Mouse (Mus musculus): ENCODE results near the gene Ddx31. TPM values are rescaled to one million over a fixed set of nuclear protein-coding genes. Genes with fewer than 3 reads are reported as not detected.

The Ddx31 gene
- 7.5 and 7.7 TPM in 2 replicates for polyA plus RNA-seq (2015; fragmentation: Nextera tagmentation; extraction: Ambion mirVana)

GRCm38 (mm10) chr2:28840222-28840951, at the start of gene Ddx31, which contains the start of gene Gtf3c4:
Ddx31 (plus strand) TSS chr2:28840406.
Gtf3c4 (minus strand) TSS chr2:28840360.
- DNase-seq (peak; percentile 85), ATAC-seq (ENCODE audit: low read depth) (peak; percentile 90)
- Histone ChIP-seq H3K9me3 (replicated peaks) (no peaks in the 10 kb centered on the region), H3K4me2 (peak within 1 kb of the TSS; percentile 97), H3K9ac (peak within 1 kb of the TSS; percentile 96), H3K4me1 (replicated peaks) (peaks cover 58% of the 10 kb centered on the region), H3K36me3 (peaks cover 15% of the 10 kb centered on the region), H3K4me3 (replicated peaks) (peak within 1 kb of the TSS; percentile 96), H3K27me3 (no peaks in the 10 kb centered on the region), H3K27ac (peak within 1 kb of the TSS; percentile 85)
- under 1% methylated on average over 63 of the region's 63 CpGs for WGBS (ENCODE audit: insufficient replicate concordance)

DNA sequence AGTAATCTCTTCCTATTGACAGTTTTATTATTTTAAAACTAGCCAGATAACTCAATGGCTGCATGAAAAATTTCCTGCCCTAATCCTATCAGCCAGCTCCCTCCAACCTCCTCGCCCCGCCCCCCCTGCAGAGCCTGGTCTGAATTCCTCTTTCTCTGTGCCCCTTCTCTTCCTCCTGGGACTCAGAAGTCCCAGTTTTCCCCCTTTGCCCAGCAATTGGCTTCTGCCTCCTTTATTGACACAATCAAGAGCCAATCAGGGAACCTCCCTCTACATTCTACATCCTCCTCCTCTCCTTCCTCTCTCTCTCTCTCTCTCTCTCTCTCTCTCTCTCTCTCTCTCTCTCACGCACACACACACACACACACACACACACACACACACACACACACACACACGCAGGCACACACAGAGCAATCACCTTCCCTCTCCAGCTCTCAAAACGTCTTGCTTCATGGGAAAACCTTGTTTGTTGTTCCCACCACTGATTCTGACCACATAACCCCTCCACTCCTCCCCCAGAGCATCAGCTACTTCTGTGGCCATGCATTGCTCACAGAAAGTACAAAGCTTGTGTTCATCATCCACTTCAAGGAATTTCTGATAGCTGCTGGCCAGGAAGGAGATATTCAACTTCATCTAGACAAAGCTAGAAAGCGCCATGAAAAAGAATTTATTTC, 47.1 kb upstream of the Ddx31 start:
- Histone ChIP-seq H3K4me1 (replicated peaks) (0 out of 2 replicates have a peak, but pooled peaks cover 7% of the 10 kb centered on the region), H3K27ac (0 out of 2 replicates have a peak overlapping the region, but pooled peaks have one; percentile 6), H3K9me3 (replicated peaks) (no peaks in the 10 kb centered on the region), H3K4me2 (no peak overlapping the region), H3K4me3 (replicated peaks) (no peak overlapping the region), H3K9ac (no peak overlapping the region), H3K27me3 (no peaks in the 10 kb centered on the region), H3K36me3 (no peaks in the 10 kb centered on the region)
- WGBS (ENCODE audit: insufficient replicate concordance) = 29% methylated on average over 5 of the region's 6 CpGs
- ATAC-seq (ENCODE audit: low read depth) (no peak), DNase-seq (no peak)

DNA sequence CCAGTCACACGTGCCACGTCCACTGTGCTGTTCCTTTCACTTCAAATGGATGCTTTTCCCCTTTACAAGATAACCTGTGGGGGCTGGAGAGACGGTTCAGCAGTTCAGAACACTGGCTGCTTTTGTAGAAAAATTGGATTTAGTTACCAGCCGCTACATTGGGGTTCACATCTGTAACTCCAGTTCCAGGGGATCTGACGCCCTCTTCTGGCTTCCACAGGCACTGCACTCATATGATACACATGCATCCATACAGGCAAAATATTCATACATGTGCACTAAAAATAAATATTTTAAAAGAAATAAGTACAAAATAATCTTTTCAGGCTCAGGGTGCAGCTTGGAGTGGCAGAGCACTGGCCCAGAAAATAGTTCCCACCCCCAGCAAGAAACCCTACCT, 45.6 kb upstream of the Ddx31 start:
- H3K9ac ChIP-seq = no peak overlapping the region
- H3K4me1 ChIP-seq (replicated peaks) = 0 out of 2 replicates have a peak, but pooled peaks cover 7% of the 10 kb centered on the region
- WGBS (ENCODE audit: insufficient replicate concordance) = 63% methylated on average over 5 of the region's 5 CpGs
- no peaks in the 10 kb centered on the region for H3K27me3 ChIP-seq
- no peak for ATAC-seq (ENCODE audit: low read depth)
- H3K4me3 ChIP-seq (replicated peaks) = no peak overlapping the region
- H3K4me2 ChIP-seq = no peak overlapping the region
- DNase-seq = no peak
- no peak overlapping the region for H3K27ac ChIP-seq
- no peaks in the 10 kb centered on the region for H3K9me3 ChIP-seq (replicated peaks)
- no peaks in the 10 kb centered on the region for H3K36me3 ChIP-seq

GRCm38 (mm10) chr2:28796298-28796697, 43.9 kb upstream of the Ddx31 start:
- no peak for ATAC-seq (ENCODE audit: low read depth)
- no peak for DNase-seq
- no peaks in the 10 kb centered on the region for H3K36me3 ChIP-seq
- no peaks in the 10 kb centered on the region for H3K9me3 ChIP-seq (replicated peaks)
- 0 out of 2 replicates have a peak, but pooled peaks cover 7% of the 10 kb centered on the region for H3K4me1 ChIP-seq (replicated peaks)
- 21% methylated on average over 8 of the region's 8 CpGs for WGBS (ENCODE audit: insufficient replicate concordance)
- H3K4me3 ChIP-seq (replicated peaks) = no peak overlapping the region
- no peaks in the 10 kb centered on the region for H3K27me3 ChIP-seq
- no peak overlapping the region for H3K4me2 ChIP-seq
- no peak overlapping the region for H3K9ac ChIP-seq
- H3K27ac ChIP-seq = no peak overlapping the region

DNA sequence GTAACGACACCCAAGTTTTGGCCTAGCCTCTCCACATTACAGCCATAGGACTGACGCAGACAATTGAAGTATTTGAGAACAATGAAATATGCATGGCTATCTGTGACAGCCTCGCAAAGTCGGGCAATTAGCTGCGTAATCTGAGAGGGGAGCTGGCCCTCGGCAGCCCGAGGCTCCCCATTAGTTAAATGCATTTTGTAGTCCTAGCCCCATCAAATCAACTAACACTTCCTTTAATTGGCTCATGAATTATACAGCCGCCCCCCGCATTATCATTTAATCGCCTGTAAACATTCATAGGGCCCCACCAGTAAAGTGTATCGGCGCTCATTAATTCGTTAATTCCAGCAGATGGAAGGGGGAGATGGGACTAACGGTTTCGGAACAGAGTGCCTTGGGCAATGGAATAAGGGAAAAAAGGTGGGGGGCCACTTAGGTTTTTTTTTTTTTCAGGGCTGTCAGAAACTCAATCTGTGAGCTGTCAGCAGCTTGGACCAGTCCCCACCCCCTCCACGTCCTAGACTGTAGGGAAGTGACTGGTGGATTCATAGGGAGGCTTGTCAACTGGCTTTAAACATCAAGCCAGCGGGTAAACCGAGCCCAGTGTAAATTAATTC, 42.6 kb upstream of the Ddx31 start:
- Histone ChIP-seq H3K4me2 (no peak overlapping the region), H3K9ac (no peak overlapping the region), H3K27ac (no peak overlapping the region), H3K27me3 (no peaks in the 10 kb centered on the region), H3K9me3 (replicated peaks) (no peaks in the 10 kb centered on the region), H3K4me3 (replicated peaks) (no peak overlapping the region), H3K4me1 (replicated peaks) (0 out of 2 replicates have a peak, but pooled peaks cover 4% of the 10 kb centered on the region), H3K36me3 (no peaks in the 10 kb centered on the region)
- DNase-seq (no peak), ATAC-seq (ENCODE audit: low read depth) (no peak)
- WGBS (ENCODE audit: insufficient replicate concordance) = 61% methylated on average over 18 of the region's 18 CpGs

- DNase-seq (no peak), ATAC-seq (ENCODE audit: low read depth) (no peak)
- H3K27me3 ChIP-seq = no peaks in the 10 kb centered on the region
- no peak overlapping the region for H3K9ac ChIP-seq
- H3K4me1 ChIP-seq (replicated peaks) = 0 out of 2 replicates have a peak, but pooled peaks cover 3% of the 10 kb centered on the region
- no peaks in the 10 kb centered on the region for H3K36me3 ChIP-seq
- H3K4me2 ChIP-seq = no peak overlapping the region
- no peak overlapping the region for H3K27ac ChIP-seq
- 26% methylated on average over 3 of the region's 3 CpGs for WGBS (ENCODE audit: insufficient replicate concordance)
- H3K9me3 ChIP-seq (replicated peaks) = no peaks in the 10 kb centered on the region
- H3K4me3 ChIP-seq (replicated peaks) = no peak overlapping the region
Measured at GRCm38 (mm10) chr2:28798390-28798789, 41.8 kb upstream of the Ddx31 start.

GRCm38 (mm10) chr2:28799575-28799974, 40.6 kb upstream of the Ddx31 start:
- Histone ChIP-seq H3K27me3 (no peaks in the 10 kb centered on the region), H3K9me3 (replicated peaks) (no peaks in the 10 kb centered on the region), H3K9ac (no peak overlapping the region), H3K4me3 (replicated peaks) (no peak overlapping the region), H3K4me2 (no peak overlapping the region), H3K36me3 (no peaks in the 10 kb centered on the region), H3K4me1 (replicated peaks) (0 out of 2 replicates have a peak, but pooled peaks cover 3% of the 10 kb centered on the region), H3K27ac (no peak overlapping the region)
- DNase-seq = no peak
- no peak for ATAC-seq (ENCODE audit: low read depth)
- WGBS (ENCODE audit: insufficient replicate concordance) = 51% methylated on average over 2 of the region's 2 CpGs

- whole genome bisulfite sequencing (ENCODE audit: insufficient replicate concordance) = 63% methylated on average over 7 of the region's 7 CpGs
- H3K4me1 ChIP-seq (replicated peaks) = no peaks in the 10 kb centered on the region
- H3K36me3 ChIP-seq = no peaks in the 10 kb centered on the region
- no peak for ATAC-seq (ENCODE audit: low read depth)
- H3K27me3 ChIP-seq = no peaks in the 10 kb centered on the region
- no peak overlapping the region for H3K27ac ChIP-seq
- no peak overlapping the region for H3K4me2 ChIP-seq
- DNase-seq = no peak
- H3K4me3 ChIP-seq (replicated peaks) = no peak overlapping the region
- no peak overlapping the region for H3K9ac ChIP-seq
- H3K9me3 ChIP-seq (replicated peaks) = no peaks in the 10 kb centered on the region
Measured at GRCm38 (mm10) chr2:28803406-28803805, 36.8 kb upstream of the Ddx31 start.

GRCm38 (mm10) chr2:28808841-28809240, 31.4 kb upstream of the Ddx31 start:
- Histone ChIP-seq H3K9me3 (replicated peaks) (no peaks in the 10 kb centered on the region), H3K4me2 (no peak overlapping the region), H3K4me1 (replicated peaks) (no peaks in the 10 kb centered on the region), H3K36me3 (no peaks in the 10 kb centered on the region), H3K27ac (no peak overlapping the region), H3K27me3 (no peaks in the 10 kb centered on the region), H3K4me3 (replicated peaks) (no peak overlapping the region), H3K9ac (no peak overlapping the region)
- no peak for ATAC-seq (ENCODE audit: low read depth)
- WGBS (ENCODE audit: insufficient replicate concordance) = 45% methylated on average over 6 of the region's 6 CpGs
- DNase-seq = no peak

GRCm38 (mm10) chr2:28810260-28811013, 29.8 kb upstream of the Ddx31 start:
- H3K9me3 ChIP-seq (replicated peaks) = no peaks in the 10 kb centered on the region
- DNase-seq (no peak), ATAC-seq (ENCODE audit: low read depth) (no peak)
- H3K27me3 ChIP-seq = no peaks in the 10 kb centered on the region
- 49% methylated on average over 5 of the region's 5 CpGs for WGBS (ENCODE audit: insufficient replicate concordance)
- no peaks in the 10 kb centered on the region for H3K36me3 ChIP-seq
- H3K27ac ChIP-seq = no peak overlapping the region
- no peaks in the 10 kb centered on the region for H3K4me1 ChIP-seq (replicated peaks)
- H3K4me3 ChIP-seq (replicated peaks) = no peak overlapping the region
- no peak overlapping the region for H3K4me2 ChIP-seq
- H3K9ac ChIP-seq = no peak overlapping the region

DNA sequence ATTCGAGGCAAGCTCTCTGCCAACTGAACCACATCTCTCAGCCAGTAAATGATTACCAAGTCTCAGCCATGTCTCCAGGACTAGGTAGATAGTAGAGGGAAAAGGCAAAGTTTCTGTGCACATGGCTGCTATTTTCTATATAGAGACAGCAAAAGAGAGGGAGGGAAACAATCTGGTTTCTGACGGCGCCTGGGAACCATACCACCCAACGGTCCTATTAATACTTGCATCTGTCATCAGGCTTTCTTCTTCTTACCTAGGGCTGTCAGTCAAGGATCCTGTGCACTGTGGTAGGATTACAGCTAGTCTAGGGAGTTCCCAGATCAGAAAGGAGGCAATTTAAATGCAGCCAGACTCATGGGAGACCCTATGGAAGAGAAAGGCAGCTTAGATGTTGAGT, 21.3 kb upstream of the Ddx31 start:
- Histone ChIP-seq H3K9me3 (replicated peaks) (no peaks in the 10 kb centered on the region), H3K27me3 (no peaks in the 10 kb centered on the region), H3K9ac (no peak overlapping the region), H3K36me3 (peaks cover 14% of the 10 kb centered on the region), H3K4me2 (no peak overlapping the region), H3K4me1 (replicated peaks) (no peaks in the 10 kb centered on the region), H3K27ac (no peak overlapping the region), H3K4me3 (replicated peaks) (no peak overlapping the region)
- ATAC-seq (ENCODE audit: low read depth) (no peak), DNase-seq (no peak)
- WGBS (ENCODE audit: insufficient replicate concordance) = 66% methylated on average over 4 of the region's 4 CpGs
